Mouse (Mus musculus) bone marrow, adult 2 months (tissue): ENCODE measurements around the gene Glis1. TPM values are rescaled to one million over a fixed set of nuclear protein-coding genes. Genes with fewer than 3 reads are reported as not detected.

Source experiments
- H3K27ac ChIP-seq: fragments of 200-500 bp; 2 replicates; pipeline ENCODE4 v1.5.1; 2012; ENCODE audit warnings: low read depth, mild to moderate bottlenecking, control low read depth, inconsistent platforms, low read length; ENCODE audit not compliant: control insufficient read depth, poor library complexity, insufficient read depth
- H3K4me1 ChIP-seq: fragments of 200-500 bp; 2 replicates; pipeline ENCODE4 v1.6.1; 2011; ENCODE audit warnings: low read length; ENCODE audit not compliant: control insufficient read depth, insufficient read depth
- H3K4me3 ChIP-seq: fragments of 200-500 bp; replicated peaks from 2 replicates; pipeline ENCODE3; 2011; ENCODE audit warnings: mild to moderate bottlenecking, low read depth, low read length, control low read depth; ENCODE audit not compliant: control insufficient read depth
- CTCF ChIP-seq: fragments of 200-500 bp; IDR thresholded peaks from 2 replicates; pipeline ENCODE4 v1.5.1; 2011; ENCODE audit warnings: low read length, control low read depth; ENCODE audit not compliant: control insufficient read depth, insufficient read depth
- POLR2A ChIP-seq: fragments of 200-500 bp; IDR thresholded peaks from 2 replicates; pipeline ENCODE4 v1.6.1; 2011; ENCODE audit warnings: low read depth, mild to moderate bottlenecking, control low read depth, low read length, borderline replicate concordance; ENCODE audit not compliant: control insufficient read depth
- WGBS: fragments of 180-500 bp; shearing (Covaris S2); methylation state at CpG from one replicate; pipeline ENCODE4 v1.1.7; 2018; 5-methylcytosine and 5-hydroxymethylcytosine counted together
- polyA plus RNA-seq: library from polyadenylated mRNA; stranded (reverse); fragments of >200 nt; gene quantifications from 2 replicates; pipeline ENCODE4 v1.2.4, GENCODE M21; 2011; ENCODE audit warnings: low replicate concordance; ENCODE audit not compliant: missing spikeins, insufficient read depth, insufficient read length

Gene Glis1
- polyA plus RNA-seq, 1 experiment, result not detected

DNA sequence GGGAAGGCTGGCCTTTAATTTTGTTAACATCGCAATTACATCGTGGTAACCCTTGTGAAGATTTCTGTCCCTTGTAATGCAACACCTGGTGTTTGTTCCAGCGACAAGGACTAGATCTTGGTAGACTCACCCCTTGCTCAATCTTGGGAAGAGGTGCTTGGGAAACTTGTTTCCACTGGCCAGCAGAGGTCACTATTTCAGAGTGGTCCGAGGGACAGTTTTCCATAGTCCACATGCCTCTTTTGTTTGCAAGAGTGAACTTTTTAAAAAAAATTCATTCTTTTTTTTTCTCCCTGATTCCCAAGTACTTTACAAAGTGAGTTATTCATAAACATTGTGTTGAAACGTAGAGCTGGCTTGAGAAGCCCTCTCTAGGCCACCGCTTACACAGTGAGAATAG, 12.2 kb upstream of the Glis1 start:
- H3K4me3 ChIP-seq, result no peak overlapping the region
- TF ChIP-seq POLR2A (no peak), CTCF (peak; percentile 30)
- 30% methylated on average over 6 of the region's 6 CpGs for WGBS

DNA sequence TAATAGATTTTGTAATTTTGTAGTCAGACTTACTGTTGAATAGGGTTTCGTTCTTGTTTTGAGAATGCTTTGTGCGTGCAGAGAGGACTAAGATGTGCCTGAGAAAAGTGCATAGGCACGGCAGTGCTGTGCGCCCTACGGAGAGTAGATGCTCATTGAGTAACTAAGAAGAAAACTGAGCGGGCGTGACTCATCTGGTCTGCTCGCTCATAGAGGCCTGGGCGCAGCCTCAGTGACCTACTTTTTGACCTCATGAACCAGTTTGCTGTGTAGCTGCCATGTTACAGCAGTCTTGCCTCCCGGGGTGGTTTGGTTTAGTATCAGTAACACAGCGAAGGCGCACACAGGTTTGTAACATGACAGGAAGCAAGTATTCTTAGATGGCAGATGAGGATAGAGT, 8.8 kb upstream of the Glis1 start:
- WGBS, result 86% methylated on average over 12 of the region's 12 CpGs

More for the DNA sequence above, 12.2 kb upstream of the Glis1 start:
- Histone ChIP-seq H3K27ac (no peak overlapping the region), H3K4me1 (no peaks in the 10 kb centered on the region; the same call in 1 of the 2 replicates)

DNA sequence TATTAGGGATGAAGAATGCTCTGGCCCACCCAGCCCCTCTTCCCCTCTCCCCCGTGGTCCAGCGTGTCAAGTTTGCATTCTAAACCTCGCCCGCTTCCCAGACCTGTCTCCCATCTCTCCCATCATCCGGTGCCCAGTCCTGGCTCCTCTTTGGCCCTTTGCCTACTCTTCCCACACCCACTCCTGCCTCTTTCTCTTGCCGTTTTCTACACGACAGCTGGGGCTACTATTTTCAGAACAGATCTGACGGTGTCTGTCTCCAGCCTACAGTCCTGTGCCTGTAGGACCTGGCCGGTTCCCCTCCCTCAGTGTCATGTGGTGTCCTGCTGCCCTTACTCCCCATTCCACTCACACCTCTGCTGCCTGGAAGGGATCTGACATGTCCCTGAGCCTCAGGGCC, 7.8 kb upstream of the Glis1 start:
- Histone ChIP-seq H3K27ac (no peak overlapping the region), H3K4me1 (no peaks in the 10 kb centered on the region; the same call in 1 of the 2 replicates), H3K4me3 (no peak overlapping the region)
- 80% methylated on average over 9 of the region's 9 CpGs for WGBS
- TF ChIP-seq CTCF (no peak), POLR2A (no peak)

More for the DNA sequence above, 8.8 kb upstream of the Glis1 start:
- no peak for TF ChIP-seq CTCF
- no peak for TF ChIP-seq POLR2A
- no peak overlapping the region for H3K4me3 ChIP-seq
- H3K27ac ChIP-seq, result no peak overlapping the region
- no peaks in the 10 kb centered on the region; the same call in 1 of the 2 replicates for H3K4me1 ChIP-seq

DNA sequence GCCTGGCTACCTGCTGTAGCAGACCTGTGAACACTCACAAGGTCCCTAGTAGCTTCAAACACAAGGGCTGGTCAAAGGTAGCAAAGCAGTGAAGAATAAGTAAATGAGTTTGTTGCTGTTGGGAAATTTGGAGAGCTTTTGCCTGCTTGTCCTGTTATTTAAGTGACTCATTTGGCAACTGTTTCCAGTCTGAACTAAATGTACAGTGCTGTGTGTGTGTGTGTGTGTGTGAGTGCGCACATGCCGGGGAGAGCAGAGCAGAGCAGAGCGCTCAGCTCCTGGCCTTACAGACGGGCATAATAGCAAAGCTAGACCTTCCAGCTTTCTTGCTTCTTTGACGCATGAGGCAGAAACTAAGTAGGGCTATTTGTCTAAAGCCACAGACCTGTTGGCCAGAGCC, 1.7 kb upstream of the Glis1 start:
- H3K27ac ChIP-seq, result no peak overlapping the region
- H3K4me1 ChIP-seq, result no peaks in the 10 kb centered on the region
- TF ChIP-seq POLR2A (no peak), CTCF (no peak)

DNA sequence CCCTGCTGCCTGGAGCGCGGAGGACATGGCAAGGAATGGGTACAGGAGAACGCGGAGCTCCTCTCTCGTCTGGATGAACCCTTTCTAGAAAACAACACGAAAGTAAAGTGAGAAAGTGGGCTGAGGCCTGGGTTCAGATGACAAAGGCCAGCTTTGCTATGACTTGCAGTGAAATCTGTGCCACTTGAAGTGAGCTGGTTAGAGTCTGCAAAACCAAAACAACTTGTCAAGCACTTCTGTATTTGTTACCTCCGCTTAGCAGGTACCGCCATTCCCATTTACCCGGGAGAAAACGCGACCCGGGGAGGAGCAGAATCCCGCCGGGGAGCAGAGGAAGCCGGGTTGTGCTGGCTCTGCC, 414 bp upstream of the Glis1 start:
- WGBS, result 12% methylated on average over 15 of the region's 15 CpGs
- no peak for TF ChIP-seq CTCF
- no peak for TF ChIP-seq POLR2A
- Histone ChIP-seq H3K4me3 (no peak overlapping the region), H3K4me1 (no peaks in the 10 kb centered on the region), H3K27ac (no peak overlapping the region)

More for the DNA sequence above, 1.7 kb upstream of the Glis1 start:
- WGBS, result 78% methylated on average over 5 of the region's 5 CpGs
- H3K4me3 ChIP-seq, result no peak overlapping the region

DNA sequence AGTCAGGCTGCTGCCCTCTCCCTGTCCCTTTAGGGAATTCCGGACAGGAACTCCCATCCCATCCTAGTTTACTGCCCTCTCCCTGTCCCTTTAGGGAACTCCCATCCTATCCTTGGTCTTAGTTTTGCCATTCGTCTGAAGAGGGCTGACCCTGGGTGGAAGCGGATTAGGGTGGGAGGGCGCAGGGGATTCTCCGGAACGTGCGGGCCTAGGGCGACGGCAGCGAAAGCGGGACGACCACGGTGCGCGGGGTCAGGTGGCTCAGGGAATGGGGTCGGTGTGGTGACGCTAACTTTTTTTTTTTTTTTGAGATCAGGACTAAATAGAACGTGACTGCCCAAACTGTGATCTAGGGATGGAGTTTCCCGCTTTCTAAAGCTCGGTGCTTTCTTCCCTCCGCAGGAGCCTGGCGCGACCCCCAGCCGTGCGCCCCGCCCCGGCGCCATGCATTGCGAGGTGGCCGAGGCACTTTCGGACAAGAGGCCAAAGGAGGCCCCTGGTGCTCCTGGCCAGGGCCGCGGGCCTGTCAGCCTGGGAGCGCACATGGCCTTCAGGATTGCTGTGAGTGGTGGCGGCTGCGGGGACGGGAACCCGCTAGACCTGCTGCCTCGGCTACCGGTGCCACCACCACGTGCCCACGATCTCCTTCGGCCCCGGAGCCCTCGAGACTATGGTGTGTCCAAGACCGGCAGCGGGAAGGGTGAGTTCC, 1.0 kb downstream of the Glis1 start:
- TF ChIP-seq POLR2A (no peak), CTCF (no peak)
- Histone ChIP-seq H3K4me3 (no peak overlapping the region), H3K4me1 (no peaks in the 10 kb centered on the region), H3K27ac (no peak overlapping the region)
- 6% methylated on average over 47 of the region's 47 CpGs for WGBS

DNA sequence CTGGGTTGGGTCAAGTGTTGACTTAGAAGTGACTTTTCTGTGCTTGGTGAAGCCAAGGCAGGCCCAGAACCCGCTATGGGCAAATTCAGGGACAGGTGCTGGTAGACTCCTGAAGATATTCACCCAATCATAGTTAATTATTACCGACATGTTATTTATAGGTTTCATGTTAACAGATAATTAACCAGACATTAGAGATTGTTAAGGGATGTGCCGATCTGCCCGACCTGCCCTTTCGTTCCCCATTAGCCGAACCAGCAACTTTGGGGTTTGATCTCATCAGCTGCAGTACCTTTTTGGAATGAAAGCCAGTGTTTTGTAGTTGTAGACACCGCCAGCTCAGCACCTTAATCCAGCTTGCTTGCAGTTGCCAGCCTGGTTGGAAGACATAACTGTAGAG, 2.1 kb downstream of the Glis1 start:
- Histone ChIP-seq H3K4me1 (no peaks in the 10 kb centered on the region), H3K4me3 (no peak overlapping the region), H3K27ac (no peak overlapping the region)
- no peak for TF ChIP-seq CTCF
- no peak for TF ChIP-seq POLR2A
- WGBS, result 85% methylated on average over 7 of the region's 7 CpGs

DNA sequence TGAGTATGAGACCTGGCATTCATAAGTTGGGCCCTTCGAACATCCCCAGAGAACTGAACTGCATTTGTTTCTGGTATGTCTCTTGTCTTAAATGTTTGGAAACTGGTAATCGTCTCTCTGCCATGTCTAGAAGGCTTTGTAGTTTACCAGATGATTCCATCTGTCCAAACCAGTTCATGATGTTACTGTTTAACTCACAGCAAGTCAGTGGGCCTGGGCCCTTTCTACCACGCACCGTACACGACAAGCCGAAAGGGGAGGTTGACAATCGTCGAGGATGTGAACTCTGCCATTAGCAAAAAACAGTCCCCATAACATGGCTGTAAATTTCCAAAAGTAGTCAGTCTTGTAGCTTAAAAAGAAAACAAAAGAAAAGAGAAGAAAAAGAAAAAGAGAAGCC, 4.3 kb downstream of the Glis1 start:
- no peaks in the 10 kb centered on the region for H3K4me1 ChIP-seq
- TF ChIP-seq POLR2A (no peak), CTCF (no peak)
- 86% methylated on average over 8 of the region's 8 CpGs for WGBS
- H3K27ac ChIP-seq, result no peak overlapping the region
- H3K4me3 ChIP-seq, result no peak overlapping the region

DNA sequence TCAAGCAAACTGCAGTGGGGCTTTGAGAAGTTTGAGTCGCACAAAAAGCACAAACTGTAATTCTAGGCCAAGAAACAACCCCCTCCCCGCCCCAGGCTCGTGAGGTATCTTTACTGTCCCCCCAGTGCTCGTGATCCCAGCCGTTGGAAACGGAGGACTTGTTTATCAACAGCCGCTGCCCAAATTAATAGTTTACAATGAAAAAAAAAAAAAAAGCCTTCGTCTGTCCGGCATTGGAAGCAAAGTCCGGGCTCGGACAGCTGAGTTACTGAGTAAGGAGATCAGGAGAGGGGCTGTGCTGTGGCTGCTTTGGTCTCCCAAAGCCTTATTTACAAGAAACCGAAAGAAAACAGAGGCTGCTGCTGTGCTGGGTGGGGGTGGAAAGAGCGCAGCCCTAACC, 5.9 kb downstream of the Glis1 start:
- no peaks in the 10 kb centered on the region for H3K4me1 ChIP-seq
- no peak for TF ChIP-seq CTCF
- H3K4me3 ChIP-seq, result no peak overlapping the region
- H3K27ac ChIP-seq, result no peak overlapping the region
- 22% methylated on average over 13 of the region's 13 CpGs for WGBS
